Mouse (Mus musculus) kidney, postnatal 14 days (tissue): ENCODE results near the gene Sap18.
"Not testable (repeated sequence)": the region's sequence is repeated elsewhere in the genome, so short reads cannot be mapped to it uniquely, and the experiment has no call there.

Experiments used
- DNase-seq: peaks from one replicate; pipeline ENCODE4 v3.0.0; 2022; ENCODE audit warnings: mixed read lengths

Sap18 gene

GRCm38 (mm10) chr14:57827284-57827683 is 29.3 kb downstream of the Sap18 start:
- DNase-seq: no peak

- DNase-seq: no peak
These were observed 35.5 kb downstream of the Sap18 start for GRCm38 (mm10) chr14:57833526-57833925.

DNA sequence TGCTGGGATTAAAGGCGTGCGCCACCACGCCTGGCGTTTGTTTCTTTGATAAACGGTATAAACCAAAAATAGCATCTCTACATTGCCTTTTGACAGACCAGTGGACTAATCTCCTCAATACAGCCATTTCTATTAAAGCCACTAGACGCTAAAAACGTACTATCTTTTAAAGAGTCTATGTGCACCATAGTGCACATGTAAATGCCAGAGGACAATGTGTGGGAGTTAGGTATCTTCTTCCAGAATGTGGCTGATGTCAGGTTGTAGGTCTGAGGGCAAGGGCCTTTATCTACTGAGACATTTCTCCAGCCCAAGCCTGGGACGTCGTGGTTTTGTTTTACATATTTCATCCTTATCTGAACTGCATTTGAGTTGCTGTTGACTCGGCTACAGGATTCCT is 37.2 kb downstream of the Sap18 start:
- no peak for DNase-seq

GRCm38 (mm10) chr14:57844535-57844934 is 46.6 kb downstream of the Sap18 start:
- no peak for DNase-seq

- DNase-seq: not testable (repeated sequence)
These were observed 50.1 kb downstream of the Sap18 start for GRCm38 (mm10) chr14:57848061-57848460.

- DNase-seq: no peak
These were observed 50.7 kb downstream of the Sap18 start for GRCm38 (mm10) chr14:57848646-57849045.

DNA sequence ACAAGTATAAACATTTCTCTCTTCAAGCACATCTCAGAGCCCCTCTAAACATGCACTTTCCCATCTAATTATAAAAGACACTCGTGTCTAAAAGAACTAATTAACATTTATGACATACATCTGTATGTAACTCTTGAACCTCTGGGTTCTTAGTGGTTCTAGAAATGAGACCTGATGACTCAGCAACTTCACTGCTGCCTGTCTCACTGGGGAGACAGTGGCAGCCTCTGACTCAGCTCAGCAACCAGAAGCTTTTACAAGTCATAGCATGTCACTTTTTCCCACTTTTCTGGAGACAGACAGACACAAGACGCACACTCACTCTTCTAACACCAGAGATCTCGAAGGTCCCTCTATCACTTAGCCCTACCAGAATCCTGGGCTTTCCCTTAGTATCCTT is 52.4 kb downstream of the Sap18 start:
- no peak for DNase-seq

DNA sequence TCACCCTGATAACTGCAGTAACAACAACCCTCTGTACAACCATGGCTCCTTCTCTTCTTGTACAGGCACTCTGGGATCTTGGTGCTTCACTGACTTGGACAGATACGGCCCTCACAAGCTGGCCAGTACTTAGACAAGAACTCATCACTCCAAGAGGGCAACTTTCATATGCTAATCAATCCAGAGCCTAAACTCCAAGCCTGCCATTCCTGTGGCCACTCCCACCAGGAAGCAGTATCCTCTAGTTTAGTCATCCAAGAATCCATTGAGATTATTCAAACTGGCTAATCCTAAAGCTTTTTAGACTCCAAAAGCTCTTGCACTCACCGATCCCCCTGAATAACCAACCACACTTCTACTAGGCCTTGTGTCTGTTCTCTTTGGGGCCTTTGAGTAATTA is 55.0 kb downstream of the Sap18 start:
- no peak for DNase-seq

DNA sequence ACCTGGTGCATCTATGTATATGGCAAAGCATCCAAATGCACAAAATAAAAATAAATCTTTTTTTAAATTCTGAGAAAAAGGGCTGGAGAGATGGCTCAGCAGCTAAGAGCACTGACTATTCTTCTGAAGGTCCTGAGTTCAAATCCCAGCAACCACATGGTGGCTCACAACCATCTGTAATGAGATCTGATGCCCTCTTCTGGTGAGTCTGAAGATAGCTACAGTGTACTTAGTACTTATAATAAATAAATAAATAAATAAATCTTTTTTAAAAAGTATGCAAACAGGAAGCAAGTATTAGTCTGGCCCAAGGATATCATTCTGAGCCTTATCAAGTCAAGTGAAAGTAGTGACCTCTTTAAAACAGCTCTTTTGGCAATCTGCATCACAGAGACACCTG is 58.1 kb downstream of the Sap18 start:
- DNase-seq: not testable (repeated sequence)
